Mouse (Mus musculus): ENCODE measurements around the gene Zfp617. TPM values are rescaled to one million over a fixed set of nuclear protein-coding genes. Genes with fewer than 3 reads are reported as not detected.
"Not testable (repeated sequence)": the region's sequence is repeated elsewhere in the genome, so short reads cannot be mapped to it uniquely, and the experiment has no call there.

The Zfp617 gene
- polyA plus RNA-seq, 1 experiment, result 0.19 TPM

GRCm38 (mm10) chr8:71922567-71923401, 14.3 kb downstream of the Zfp617 start:
- Histone ChIP-seq H3K36me3 (ENCODE audit: control insufficient read depth) (peaks cover 28% of the 10 kb centered on the region), H3K9me3 (ENCODE audit: control insufficient read depth, low read length) (no peaks in the 10 kb centered on the region), H3K27me3 (ENCODE audit: control insufficient read depth) (no peaks in the 10 kb centered on the region), H3K4me3 (replicated peaks) (peak overlapping the region; percentile 99), H3K4me1 (ENCODE audit: control insufficient read depth) (peaks cover 46% of the 10 kb centered on the region)
- TF ChIP-seq GATA1 (IDR thresholded peaks at IDR 0.05; ENCODE audit: low read length) (no peak), TAL1 (IDR thresholded peaks at IDR 0.05; ENCODE audit: low read length) (no peak)

DNA sequence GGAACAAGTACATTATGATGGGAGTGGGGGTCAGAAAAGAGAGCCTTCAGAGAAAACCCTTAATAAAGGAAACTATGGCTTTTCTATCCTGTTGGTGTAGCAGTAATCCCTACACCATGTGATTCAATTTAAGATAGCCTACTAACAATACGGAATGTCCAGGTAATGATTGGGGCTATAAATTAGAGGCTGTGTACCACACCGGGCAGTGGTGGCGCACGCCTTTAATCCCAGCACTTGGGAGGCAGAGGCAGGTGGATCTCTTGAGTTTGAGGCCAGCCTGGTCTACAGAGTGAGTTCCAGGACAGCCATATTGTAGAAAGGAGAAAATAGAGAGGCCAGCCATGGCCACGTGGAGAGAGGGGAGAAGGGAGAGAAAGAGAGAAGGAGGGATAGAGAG, 17.4 kb downstream of the Zfp617 start:
- H3K9me3 ChIP-seq (ENCODE audit: control insufficient read depth, low read length), result peaks cover 3% of the 10 kb centered on the region; the same call in 1 of the 2 replicates
- no peaks in the 10 kb centered on the region for H3K27me3 ChIP-seq (ENCODE audit: control insufficient read depth)
- H3K36me3 ChIP-seq (ENCODE audit: control insufficient read depth), result peaks cover 55% of the 10 kb centered on the region
- TF ChIP-seq TAL1 (IDR thresholded peaks at IDR 0.05; ENCODE audit: low read length) (no peak), GATA1 (IDR thresholded peaks at IDR 0.05; ENCODE audit: low read length) (no peak)
- H3K4me1 ChIP-seq (ENCODE audit: control insufficient read depth), result peaks cover 52% of the 10 kb centered on the region
- no peak overlapping the region for H3K4me3 ChIP-seq (replicated peaks)

DNA sequence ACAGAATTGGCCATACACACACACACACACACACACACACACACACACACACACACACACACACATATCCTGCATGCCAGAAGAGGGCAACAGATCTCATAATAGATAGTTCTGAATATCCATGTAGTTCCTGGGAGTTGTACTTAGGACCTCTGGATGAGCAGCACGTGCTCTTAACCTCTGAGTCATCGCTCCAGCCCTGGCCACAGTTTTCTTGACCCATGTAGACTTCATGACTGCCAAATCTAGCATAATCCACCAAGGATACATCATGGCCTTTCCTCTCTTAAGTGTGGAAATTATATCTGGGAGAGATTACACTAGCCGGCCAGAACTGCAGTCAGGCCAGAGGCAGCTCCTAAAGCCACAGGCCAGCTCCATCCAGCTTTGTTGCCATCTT, 18.1 kb downstream of the Zfp617 start:
- Histone ChIP-seq H3K9me3 (ENCODE audit: control insufficient read depth, low read length) (peaks cover 6% of the 10 kb centered on the region; the same call in 1 of the 2 replicates), H3K36me3 (ENCODE audit: control insufficient read depth) (peaks cover 63% of the 10 kb centered on the region), H3K4me1 (ENCODE audit: control insufficient read depth) (peaks cover 52% of the 10 kb centered on the region), H3K27me3 (ENCODE audit: control insufficient read depth) (no peaks in the 10 kb centered on the region), H3K4me3 (replicated peaks) (no peak overlapping the region)
- no peak for TF ChIP-seq GATA1 (IDR thresholded peaks at IDR 0.05; ENCODE audit: low read length)
- TF ChIP-seq TAL1 (IDR thresholded peaks at IDR 0.05; ENCODE audit: low read length), result no peak

DNA sequence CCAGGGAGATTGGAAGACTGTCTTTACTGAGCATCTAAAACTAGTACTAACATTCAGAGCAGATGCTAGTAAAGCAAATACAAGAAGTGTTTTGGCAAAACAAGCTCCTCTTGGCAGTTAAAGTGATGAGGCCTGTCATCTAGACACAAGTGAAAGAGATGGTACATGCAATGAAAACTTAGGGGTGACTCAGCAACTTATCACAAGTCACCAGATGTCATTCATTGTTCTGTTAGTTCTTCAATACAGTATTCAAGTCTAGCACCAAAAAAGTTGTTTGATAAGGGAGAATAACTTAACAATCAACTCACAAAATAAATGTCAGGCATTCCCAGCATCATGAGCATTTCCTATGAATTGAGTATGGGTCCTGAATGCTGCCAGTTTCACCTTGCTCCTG, 19.3 kb downstream of the Zfp617 start:
- peaks cover 6% of the 10 kb centered on the region; the same call in 1 of the 2 replicates for H3K9me3 ChIP-seq (ENCODE audit: control insufficient read depth, low read length)
- TF ChIP-seq TAL1 (IDR thresholded peaks at IDR 0.05; ENCODE audit: low read length), result no peak
- TF ChIP-seq GATA1 (IDR thresholded peaks at IDR 0.05; ENCODE audit: low read length), result no peak
- H3K4me1 ChIP-seq (ENCODE audit: control insufficient read depth), result peaks cover 46% of the 10 kb centered on the region
- peaks cover 67% of the 10 kb centered on the region for H3K36me3 ChIP-seq (ENCODE audit: control insufficient read depth)
- H3K4me3 ChIP-seq (replicated peaks), result no peak overlapping the region
- no peaks in the 10 kb centered on the region for H3K27me3 ChIP-seq (ENCODE audit: control insufficient read depth)

DNA sequence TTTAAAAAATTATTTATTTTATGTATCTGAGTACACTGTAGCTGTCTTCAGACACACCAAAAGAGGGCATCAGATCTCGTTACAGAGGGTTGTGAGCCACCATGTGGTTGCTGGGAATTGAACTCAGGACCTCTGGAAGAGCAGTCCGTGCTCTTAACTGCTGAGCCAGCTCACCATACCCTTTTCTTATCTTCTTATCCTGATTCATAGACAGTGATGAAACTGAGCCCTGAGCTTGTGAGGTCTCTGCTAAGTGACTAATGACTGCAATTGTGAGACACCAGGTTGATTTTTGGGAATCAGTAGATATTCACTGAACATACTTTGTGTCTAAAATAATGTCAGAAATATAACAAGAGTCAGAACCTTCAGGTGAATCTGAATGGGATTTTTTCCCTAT, 29.6 kb downstream of the Zfp617 start:
- not testable (repeated sequence) for H3K4me3 ChIP-seq (replicated peaks); H3K27me3 ChIP-seq (ENCODE audit: control insufficient read depth); H3K36me3 ChIP-seq (ENCODE audit: control insufficient read depth); H3K9me3 ChIP-seq (ENCODE audit: control insufficient read depth, low read length)
- peaks cover 11% of the 10 kb centered on the region for H3K4me1 ChIP-seq (ENCODE audit: control insufficient read depth)

DNA sequence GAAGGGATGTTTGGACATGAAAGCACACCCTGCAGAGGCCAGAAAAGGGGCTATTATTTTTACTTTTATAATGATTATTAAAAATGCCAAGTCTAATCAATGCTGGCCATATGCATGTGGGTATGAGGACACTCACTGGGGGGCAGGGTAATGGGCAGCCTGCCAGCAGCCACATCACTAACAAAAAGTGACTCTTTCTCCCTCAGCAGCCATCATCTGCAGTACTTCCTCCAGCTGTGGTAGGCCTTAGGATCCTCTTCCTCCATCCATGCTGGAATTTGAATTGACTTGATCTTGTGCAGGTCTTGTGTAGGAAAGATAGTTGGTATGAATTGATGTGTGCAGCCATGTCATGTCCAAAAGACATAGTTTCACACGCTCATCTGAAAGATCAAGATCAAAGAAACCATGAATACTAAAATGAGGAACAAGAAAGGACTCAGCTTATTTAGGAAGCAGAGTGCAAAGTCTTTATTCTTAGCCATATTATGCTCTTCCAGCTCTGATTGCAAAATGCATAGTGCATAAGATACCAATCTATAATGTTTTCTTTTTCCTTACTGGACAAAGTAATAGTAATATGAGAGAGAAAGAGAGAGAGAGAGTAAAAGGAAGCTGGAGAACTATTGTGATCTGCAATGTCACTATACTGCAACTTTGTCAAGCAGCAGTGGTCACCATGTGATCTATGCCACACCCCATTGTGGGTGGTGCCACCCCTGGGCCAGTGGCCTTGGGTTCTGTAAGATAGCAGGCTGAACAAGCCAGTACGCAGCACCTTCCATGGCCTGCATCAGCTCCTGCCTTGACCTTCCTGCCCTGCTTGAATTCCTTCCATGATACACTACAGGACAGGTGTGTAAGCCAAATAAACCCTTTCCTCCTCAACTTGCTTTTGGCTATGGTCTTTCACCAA, 32.1 kb downstream of the Zfp617 start:
- H3K4me3 ChIP-seq (replicated peaks), result no peak overlapping the region
- H3K4me1 ChIP-seq (ENCODE audit: control insufficient read depth), result peaks cover 11% of the 10 kb centered on the region
- peaks cover 14% of the 10 kb centered on the region for H3K27me3 ChIP-seq (ENCODE audit: control insufficient read depth)
- no peaks in the 10 kb centered on the region for H3K36me3 ChIP-seq (ENCODE audit: control insufficient read depth)
- no peaks in the 10 kb centered on the region for H3K9me3 ChIP-seq (ENCODE audit: control insufficient read depth, low read length)
- no peak for TF ChIP-seq GATA1 (IDR thresholded peaks at IDR 0.05; ENCODE audit: low read length)
- no peak for TF ChIP-seq TAL1 (IDR thresholded peaks at IDR 0.05; ENCODE audit: low read length)

DNA sequence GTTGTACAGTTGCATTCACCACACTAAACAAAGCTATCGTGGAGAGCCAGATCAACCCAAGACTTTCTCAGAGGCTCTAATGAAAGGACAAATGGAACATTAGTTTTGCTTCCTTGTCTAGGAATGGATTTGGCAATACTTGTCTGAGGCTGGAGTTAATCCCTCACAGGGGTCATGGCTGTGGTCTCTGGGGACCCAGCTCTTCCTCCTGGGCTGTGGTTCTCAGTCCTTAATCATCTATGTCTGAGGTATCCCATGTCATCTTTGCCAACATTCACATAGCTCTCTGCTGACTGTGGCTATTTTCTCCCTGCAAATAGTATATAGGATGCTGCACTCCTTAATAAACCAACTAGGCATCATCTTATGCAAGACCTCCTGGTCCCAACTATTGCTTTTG, 33.3 kb downstream of the Zfp617 start:
- Histone ChIP-seq H3K9me3 (ENCODE audit: control insufficient read depth, low read length) (no peaks in the 10 kb centered on the region), H3K36me3 (ENCODE audit: control insufficient read depth) (no peaks in the 10 kb centered on the region), H3K4me1 (ENCODE audit: control insufficient read depth) (peaks cover 11% of the 10 kb centered on the region), H3K4me3 (replicated peaks) (no peak overlapping the region), H3K27me3 (ENCODE audit: control insufficient read depth) (peaks cover 25% of the 10 kb centered on the region)
- TF ChIP-seq TAL1 (IDR thresholded peaks at IDR 0.05; ENCODE audit: low read length) (no peak), GATA1 (IDR thresholded peaks at IDR 0.05; ENCODE audit: low read length) (no peak)

DNA sequence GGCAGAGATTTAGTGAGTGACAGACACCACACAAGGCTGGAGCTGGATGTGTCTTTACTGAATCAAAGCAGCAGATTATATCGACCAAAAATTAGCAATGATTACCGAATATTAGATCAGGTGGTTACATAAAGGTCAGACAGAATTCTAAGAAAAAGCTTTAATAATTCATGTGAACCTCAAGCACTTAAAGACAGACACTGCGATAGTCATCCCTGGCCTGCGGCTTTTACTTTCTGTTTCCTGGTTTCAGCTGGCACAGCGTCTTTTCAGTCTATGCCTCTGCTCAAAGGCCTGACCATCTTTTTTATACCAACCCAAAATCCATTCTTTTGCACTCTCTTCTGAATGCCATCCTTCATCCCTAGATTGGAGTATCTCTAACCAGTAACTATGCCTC, 40.2 kb downstream of the Zfp617 start:
- Histone ChIP-seq H3K9me3 (ENCODE audit: control insufficient read depth, low read length) (no peaks in the 10 kb centered on the region), H3K27me3 (ENCODE audit: control insufficient read depth) (peaks cover 33% of the 10 kb centered on the region), H3K36me3 (ENCODE audit: control insufficient read depth) (no peaks in the 10 kb centered on the region; the same call in 1 of the 2 replicates), H3K4me1 (ENCODE audit: control insufficient read depth) (peaks cover 26% of the 10 kb centered on the region), H3K4me3 (replicated peaks) (no peak overlapping the region)
- TF ChIP-seq GATA1 (IDR thresholded peaks at IDR 0.05; ENCODE audit: low read length) (no peak), TAL1 (IDR thresholded peaks at IDR 0.05; ENCODE audit: low read length) (no peak)

Data from erythroblast, embryonic 14.5 days (primary cell).